Mouse (Mus musculus) ES-E14 (cell line): ENCODE measurements at regions not wholly inside any gene's neighbourhood (a gene's known extent, or its start where the extent isn't known, plus 50 kb on each side); places are given as distances from the start of the nearest gene placed in this dataset.

Source experiments
- DNase-seq: peaks from one replicate; pipeline ENCODE4 v3.0.0-alpha.2; 2013; ENCODE audit warnings: low read depth, low spot score
- H3K27ac ChIP-seq: 2 replicates; pipeline ENCODE4 v1.5.1; 2012; ENCODE audit warnings: low read depth, mild to moderate bottlenecking, low read length, moderate library complexity, mixed read lengths; ENCODE audit not compliant: poor library complexity, insufficient read depth, severe bottlenecking
- H3K36me3 ChIP-seq: 2 replicates; pipeline ENCODE4 v1.6.1; 2012; ENCODE audit warnings: mild to moderate bottlenecking, low read length, moderate library complexity, mixed read lengths; ENCODE audit not compliant: control insufficient read depth, poor library complexity, insufficient read depth, severe bottlenecking
- H3K4me1 ChIP-seq, 2 experiments: fragments of 150-350 bp in 1 of 2; sonication (generic) in 1 of 2; 2 replicates each; pipeline ENCODE4 v1.6.1; 2012; ENCODE audit warnings: low read length in 2 of 2, mild to moderate bottlenecking in 1 of 2, mixed read lengths in 1 of 2; ENCODE audit not compliant: control insufficient read depth in 2 of 2, insufficient read depth in 2 of 2, poor library complexity in 1 of 2
- H3K4me3 ChIP-seq, 2 experiments: fragments of 150-350 bp in 1 of 2; sonication (generic) in 1 of 2; 2 replicates each; pipeline ENCODE4 v1.5.1; 2012; ENCODE audit warnings: low read length in 2 of 2, low read depth in 1 of 2, mild to moderate bottlenecking in 1 of 2, mixed read lengths in 1 of 2; ENCODE audit not compliant: insufficient read depth in 1 of 2, poor library complexity in 1 of 2, severe bottlenecking in 1 of 2
- H3K9ac ChIP-seq: 2 replicates; pipeline ENCODE4 v1.6.1; 2012; ENCODE audit warnings: low read depth, mild to moderate bottlenecking, low read length, mixed read lengths; ENCODE audit not compliant: poor library complexity, insufficient read depth, severe bottlenecking
- H3K9me3 ChIP-seq: fragments of 150-350 bp; sonication (generic); 2 replicates; pipeline ENCODE4 v1.6.1; 2012; ENCODE audit warnings: low read depth, mild to moderate bottlenecking, low read length; ENCODE audit not compliant: control insufficient read depth, insufficient read depth
- CHD2 ChIP-seq: IDR thresholded peaks from 2 replicates; pipeline ENCODE4 v1.6.1; 2014; ENCODE audit warnings: mild to moderate bottlenecking, low read depth, low read length, inconsistent platforms
- HCFC1 ChIP-seq: IDR thresholded peaks from 2 replicates; pipeline ENCODE4 v1.6.1; 2012; ENCODE audit warnings: low read length, inconsistent platforms, borderline replicate concordance; ENCODE audit not compliant: insufficient read depth
- MAFK ChIP-seq: IDR thresholded peaks from 2 replicates; pipeline ENCODE4 v1.6.1; 2014; ENCODE audit warnings: mild to moderate bottlenecking, low read depth, low read length, inconsistent platforms; ENCODE audit not compliant: insufficient read depth
- ZC3H11A ChIP-seq: IDR thresholded peaks from 2 replicates; pipeline ENCODE4 v1.6.1; 2012; ENCODE audit warnings: low read depth, mild to moderate bottlenecking, inconsistent platforms, low read length, borderline replicate concordance
- ZNF384 ChIP-seq: IDR thresholded peaks from 2 replicates; pipeline ENCODE4 v1.6.1; 2012; ENCODE audit warnings: low read depth, low read length, inconsistent platforms
- in situ Hi-C, 2 experiments: fragments of 600-800 bp; cut with MboI; formaldehyde crosslinking; loops; one replicate each; pipeline ENCODE4 v1.15.1; 2025; ENCODE audit warnings: low sequenced_read_pairs in 2 of 2, inconsistent platforms in 1 of 2; ENCODE audit not compliant: unreplicated experiment in 2 of 2

- DNase-seq = no peak
- no peak overlapping the region for H3K27ac ChIP-seq
- H3K36me3 ChIP-seq = no peaks in the 10 kb centered on the region
- H3K9ac ChIP-seq = no peak overlapping the region
- no peak for TF ChIP-seq ZC3H11A
- TF ChIP-seq CHD2 = no peak
- no peak for TF ChIP-seq MAFK
- no peak for TF ChIP-seq ZNF384
- no peak for TF ChIP-seq HCFC1
- H3K4me3 ChIP-seq = no peak overlapping the region
- in situ Hi-C loops = no loop called here
- H3K4me1 ChIP-seq = no peaks in the 10 kb centered on the region
- no peaks in the 10 kb centered on the region for H3K9me3 ChIP-seq
These were observed 89.3 kb upstream of the 1700021F07Rik start for GRCm38 (mm10) chr2:173432886-173433624.

GRCm38 (mm10) chr2:173436580-173436979, 85.8 kb upstream of the 1700021F07Rik start:
- in situ Hi-C loops = no loop called here
- TF ChIP-seq ZC3H11A = no peak
- TF ChIP-seq HCFC1 = no peak
- TF ChIP-seq ZNF384 = no peak
- TF ChIP-seq MAFK = no peak
- TF ChIP-seq CHD2 = no peak
- Histone ChIP-seq H3K4me1 (no peaks in the 10 kb centered on the region), H3K27ac (no peak overlapping the region), H3K9ac (no peak overlapping the region), H3K4me3 (no peak overlapping the region), H3K36me3 (no peaks in the 10 kb centered on the region), H3K9me3 (no peaks in the 10 kb centered on the region)
- DNase-seq = no peak

GRCm38 (mm10) chr2:173439031-173439430, 83.4 kb upstream of the 1700021F07Rik start:
- in situ Hi-C loops = no loop called here
- TF ChIP-seq HCFC1 (no peak), MAFK (no peak), ZNF384 (no peak), CHD2 (no peak), ZC3H11A (no peak)
- Histone ChIP-seq H3K4me3 (no peak overlapping the region), H3K9me3 (no peaks in the 10 kb centered on the region), H3K4me1 (no peaks in the 10 kb centered on the region), H3K27ac (no peak overlapping the region), H3K9ac (no peak overlapping the region), H3K36me3 (no peaks in the 10 kb centered on the region)
- no peak for DNase-seq

GRCm38 (mm10) chr2:173442056-173442455, 80.3 kb upstream of the 1700021F07Rik start:
- in situ Hi-C loops = no loop called here
- Histone ChIP-seq H3K4me3 (no peak overlapping the region), H3K36me3 (no peaks in the 10 kb centered on the region), H3K4me1 (no peaks in the 10 kb centered on the region), H3K27ac (no peak overlapping the region), H3K9me3 (no peaks in the 10 kb centered on the region), H3K9ac (no peak overlapping the region)
- no peak for TF ChIP-seq MAFK
- DNase-seq = no peak

- H3K36me3 ChIP-seq = no peaks in the 10 kb centered on the region
- H3K9ac ChIP-seq = no peak overlapping the region
- in situ Hi-C loops = no loop called here
- no peaks in the 10 kb centered on the region for H3K4me1 ChIP-seq
- H3K9me3 ChIP-seq = no peaks in the 10 kb centered on the region
- TF ChIP-seq CHD2 (no peak), ZNF384 (no peak), ZC3H11A (no peak), MAFK (no peak), HCFC1 (no peak)
- H3K27ac ChIP-seq = no peak overlapping the region
- DNase-seq = no peak
- no peak overlapping the region for H3K4me3 ChIP-seq
These were observed 79.1 kb upstream of the 1700021F07Rik start for GRCm38 (mm10) chr2:173443262-173443661.
